Mouse (Mus musculus): Measurements from ENCODE around the gene 1810009A15Rik.

1810009A15Rik gene

DNA sequence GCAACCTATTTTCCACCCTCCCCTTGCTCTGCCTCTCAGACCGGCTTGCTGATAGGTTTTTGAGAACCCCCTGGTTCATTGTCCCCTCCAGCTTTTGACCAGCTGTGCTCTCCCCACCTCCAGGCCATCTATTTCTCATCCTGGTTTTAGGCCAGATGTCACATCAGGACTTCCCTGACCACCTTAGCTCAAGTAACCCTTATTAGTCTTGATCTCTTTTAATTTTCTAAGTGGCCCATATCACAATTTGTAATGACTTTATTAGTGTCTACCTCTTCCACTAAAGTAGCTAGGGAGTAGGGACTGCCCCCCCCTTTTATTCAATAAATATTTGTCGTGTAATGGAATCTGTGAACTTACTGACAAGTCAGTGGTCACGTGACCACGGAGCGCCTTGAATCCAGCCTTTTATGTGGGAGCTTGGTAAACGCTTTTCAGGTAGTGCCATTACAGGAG, 32.2 kb downstream of the 1810009A15Rik start:
- no peak for DNase-seq (ENCODE audit: low spot score)

- no peak for DNase-seq (ENCODE audit: low spot score)
These were observed 33.1 kb downstream of the 1810009A15Rik start for GRCm38 (mm10) chr19:8921741-8922140.

DNA sequence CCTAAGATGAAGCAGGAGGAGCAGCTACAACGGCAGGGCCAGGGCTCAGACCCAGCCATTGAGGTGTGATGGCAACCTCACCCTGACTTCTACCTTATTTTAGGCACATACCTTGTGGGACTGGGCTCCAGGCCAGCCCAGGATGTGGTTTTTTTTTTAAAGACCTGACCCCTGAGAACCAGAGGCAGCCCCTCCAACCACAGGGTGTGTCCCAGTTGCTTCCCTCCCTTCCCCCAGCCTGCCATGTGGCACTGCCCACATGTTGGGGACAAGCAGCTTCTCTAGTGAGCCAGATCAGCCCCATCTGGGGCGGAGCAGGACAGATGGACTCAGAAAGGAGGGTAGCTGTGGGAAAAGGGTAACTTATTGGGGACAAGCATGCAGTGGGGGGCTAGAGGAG, 38.1 kb downstream of the 1810009A15Rik start:
- DNase-seq (ENCODE audit: low spot score), result no peak

GRCm38 (mm10) chr19:8927891-8928525, 39.4 kb downstream of the 1810009A15Rik start:
- DNase-seq (ENCODE audit: low spot score), result no peak

- DNase-seq (ENCODE audit: low spot score), result no peak
These were observed 40.1 kb downstream of the 1810009A15Rik start for GRCm38 (mm10) chr19:8928689-8929223.

- no peak for DNase-seq (ENCODE audit: low spot score)
These were observed 40.8 kb downstream of the 1810009A15Rik start, which contains the start of the genes Rom1 and Eml3 for GRCm38 (mm10) chr19:8929224-8930088. TSS of gene Rom1 (minus strand) at chr19:8929356. TSS of gene Eml3 (plus strand) at chr19:8929552.

- no peak for DNase-seq (ENCODE audit: low spot score)
These were observed 41.5 kb downstream of the 1810009A15Rik start for GRCm38 (mm10) chr19:8930117-8930516.

GRCm38 (mm10) chr19:8930771-8931170, 42.1 kb downstream of the 1810009A15Rik start:
- no peak for DNase-seq (ENCODE audit: low spot score)

- DNase-seq (ENCODE audit: low spot score), result no peak
These were observed 48.1 kb downstream of the 1810009A15Rik start for GRCm38 (mm10) chr19:8936736-8937135.
